Mouse (Mus musculus): ENCODE data around the gene Ptprg.
A peak's percentile ranks its signal among the peaks of the same experiment; 100 is the strongest.

Gene Ptprg

DNA sequence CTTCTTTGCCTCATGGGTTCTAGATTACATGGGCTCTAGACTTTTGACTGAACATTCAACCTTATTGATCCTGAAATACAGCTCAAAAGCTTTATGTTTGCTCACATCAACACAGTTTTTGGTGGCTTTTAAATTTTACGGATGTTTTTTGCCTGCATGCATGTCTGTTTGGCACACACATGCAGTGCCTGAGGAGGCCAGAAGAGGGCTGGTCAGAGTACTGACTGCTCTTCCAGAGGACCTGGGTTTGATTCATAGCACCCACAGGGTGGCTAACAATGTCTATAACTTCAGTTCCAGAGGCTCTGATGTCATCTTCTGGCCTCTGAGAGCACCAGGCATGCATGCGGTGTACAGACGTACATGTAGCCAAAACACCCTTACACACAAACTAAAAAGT is 12.0 kb downstream of the Ptprg start:
- no peak for DNase-seq

DNA sequence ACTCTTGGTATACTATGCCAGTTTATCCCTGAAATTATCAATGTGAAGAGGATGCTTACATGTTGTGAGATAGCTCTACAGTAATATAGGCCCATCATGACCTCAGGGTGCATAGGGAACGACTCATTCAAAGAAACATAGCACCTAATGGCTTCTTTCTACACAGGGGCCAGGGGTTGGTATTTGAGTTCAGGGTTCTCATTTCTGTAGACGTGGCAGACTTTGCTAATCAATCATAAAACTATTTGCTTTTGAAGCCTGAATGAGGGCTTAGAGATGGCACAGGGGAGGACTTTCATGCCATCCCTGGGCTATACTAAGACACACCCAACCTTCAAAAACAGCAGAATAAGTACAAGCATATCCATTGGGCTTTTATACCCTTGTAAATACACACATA is 16.4 kb downstream of the Ptprg start:
- DNase-seq: no peak

DNA sequence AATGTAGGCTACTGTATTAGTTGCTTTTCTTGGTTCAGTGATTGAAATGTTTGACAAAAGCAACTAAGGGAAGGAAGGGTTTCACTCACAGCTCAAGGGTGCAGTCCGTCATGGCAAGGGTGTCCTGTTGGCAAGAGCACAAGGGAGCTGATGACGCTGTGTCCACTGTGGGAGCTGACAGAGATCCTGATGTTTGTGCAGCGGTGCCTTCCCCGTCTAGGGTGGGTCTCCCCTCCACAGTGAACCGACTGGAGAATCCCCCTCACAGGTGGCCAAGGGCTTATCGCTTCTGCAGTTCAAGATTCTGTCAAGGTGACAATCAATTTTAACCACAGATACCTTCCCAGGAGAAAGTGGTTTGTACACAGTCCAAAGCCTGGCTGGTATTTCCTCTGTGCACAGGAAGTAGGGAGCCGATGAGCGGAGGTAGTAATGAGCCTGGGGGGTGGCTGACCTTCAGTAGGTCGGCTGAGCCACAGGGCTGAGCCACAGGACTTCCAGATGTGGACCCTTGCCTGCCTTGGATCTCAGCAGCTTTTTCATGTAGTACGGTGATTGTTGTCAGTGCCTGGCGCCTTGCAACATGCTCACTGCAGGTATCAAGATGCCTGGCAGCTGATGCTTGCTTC is 18.5 kb downstream of the Ptprg start:
- DNase-seq: no peak

DNA sequence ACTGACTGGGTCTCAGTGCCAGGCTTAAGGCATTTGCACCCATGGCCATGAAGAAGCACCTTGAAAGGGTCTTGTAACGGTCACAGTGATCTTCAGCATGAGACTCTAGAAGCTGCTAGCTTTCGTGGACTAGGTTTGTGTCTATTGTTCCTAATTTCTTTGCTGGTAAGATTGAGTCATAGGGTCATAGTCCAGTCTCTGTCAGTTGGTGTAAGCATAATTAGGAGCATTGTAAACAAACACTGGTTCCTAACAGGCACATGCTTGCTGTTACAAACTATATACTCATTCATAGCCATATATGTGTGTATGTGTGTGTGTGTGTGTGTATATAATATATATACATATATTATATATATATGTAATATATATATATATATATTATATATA is 19.1 kb downstream of the Ptprg start:
- no peak for DNase-seq

DNA sequence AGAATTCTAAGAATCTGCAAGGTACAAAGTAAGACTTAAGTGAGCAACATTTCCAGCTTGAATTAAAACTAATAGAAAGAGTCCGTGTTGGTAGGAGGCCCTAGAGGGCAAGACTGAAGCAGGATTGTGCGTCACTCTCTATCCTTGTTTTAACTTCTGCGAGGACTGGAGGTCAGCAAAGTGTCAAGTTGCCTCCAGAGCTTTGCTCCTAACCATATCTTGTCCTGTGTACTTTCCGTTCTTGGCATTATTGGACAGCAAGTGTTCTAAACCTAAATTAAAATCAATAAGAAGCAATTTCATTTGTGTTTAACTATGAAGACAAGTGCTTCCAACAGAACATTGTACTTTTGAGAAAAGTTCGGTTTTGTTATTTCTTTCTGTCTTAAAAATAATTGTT is 20.4 kb downstream of the Ptprg start:
- no peak for DNase-seq

DNA sequence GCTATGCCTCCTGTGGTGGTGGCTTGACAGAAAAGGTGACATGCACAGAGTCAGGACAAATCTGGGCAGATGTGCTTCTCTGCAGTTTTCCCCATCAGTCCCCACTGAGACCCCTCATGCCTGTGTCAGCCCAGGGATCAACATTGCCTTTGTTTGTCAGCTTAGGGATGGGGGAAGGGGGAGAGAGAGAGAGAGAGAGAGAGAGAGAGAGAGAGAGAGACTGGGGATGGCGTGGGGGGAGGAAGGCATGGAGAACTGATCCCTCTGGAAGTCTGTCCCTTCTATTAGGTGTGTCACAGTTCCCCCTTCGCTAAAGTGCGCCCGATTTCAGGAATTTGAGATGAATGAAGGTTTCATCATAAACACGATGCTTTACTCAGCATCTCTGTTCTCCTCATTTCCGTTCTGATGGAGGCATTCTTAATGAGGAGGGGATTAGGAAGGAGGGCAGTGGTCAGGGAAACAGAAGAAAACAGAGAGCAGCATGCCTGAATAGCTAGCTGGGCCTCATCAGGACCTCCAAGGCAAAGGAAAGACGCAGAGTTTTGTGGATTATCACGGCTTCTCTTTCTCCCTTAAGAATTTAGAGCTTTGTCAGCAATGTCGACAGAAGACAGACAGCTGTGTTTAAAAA is 24.1 kb downstream of the Ptprg start:
- no peak for DNase-seq

DNA sequence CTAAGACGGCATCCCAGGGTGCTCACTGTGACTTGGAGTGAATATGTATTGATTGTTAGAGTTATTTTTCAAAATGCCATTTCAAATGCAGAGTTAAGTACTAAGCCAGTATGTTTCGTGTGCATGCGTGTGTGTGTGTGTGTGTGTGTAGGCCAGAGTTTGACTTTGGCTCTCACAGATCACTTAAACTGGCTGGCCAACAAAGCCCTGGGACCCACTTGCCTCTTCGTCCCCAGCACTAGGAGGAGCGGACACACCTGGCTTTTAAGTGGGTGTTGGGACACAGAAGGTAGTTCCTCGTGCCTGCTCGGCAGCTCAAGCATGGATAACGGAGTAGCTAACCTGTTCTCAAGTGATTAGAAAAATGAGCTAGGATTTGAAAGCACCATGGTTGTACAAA is 24.6 kb downstream of the Ptprg start:
- no peak for DNase-seq

DNA sequence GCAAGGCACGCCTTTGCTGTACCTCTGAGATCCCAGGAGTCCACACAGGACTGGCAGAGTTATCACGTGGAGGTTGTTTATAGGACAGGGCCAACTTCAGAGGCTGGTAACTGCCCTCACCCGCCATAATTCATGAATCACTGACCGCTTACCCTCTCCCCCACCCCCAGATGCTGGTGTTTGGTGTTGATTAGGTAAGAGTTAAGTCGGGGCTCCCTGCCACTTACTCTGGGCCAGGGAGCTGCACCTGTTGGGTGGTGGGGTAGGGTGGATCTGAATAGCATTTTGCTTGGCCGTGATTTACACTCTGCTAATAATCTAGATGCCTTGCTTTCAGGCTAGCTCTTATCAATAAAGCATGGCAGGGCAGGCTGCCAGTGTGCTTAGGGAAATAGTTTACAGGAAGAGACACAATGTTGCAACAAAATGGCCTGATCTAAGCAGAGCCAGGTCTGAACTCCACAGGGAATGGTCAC is 25.2 kb downstream of the Ptprg start:
- DNase-seq: no peak

DNA sequence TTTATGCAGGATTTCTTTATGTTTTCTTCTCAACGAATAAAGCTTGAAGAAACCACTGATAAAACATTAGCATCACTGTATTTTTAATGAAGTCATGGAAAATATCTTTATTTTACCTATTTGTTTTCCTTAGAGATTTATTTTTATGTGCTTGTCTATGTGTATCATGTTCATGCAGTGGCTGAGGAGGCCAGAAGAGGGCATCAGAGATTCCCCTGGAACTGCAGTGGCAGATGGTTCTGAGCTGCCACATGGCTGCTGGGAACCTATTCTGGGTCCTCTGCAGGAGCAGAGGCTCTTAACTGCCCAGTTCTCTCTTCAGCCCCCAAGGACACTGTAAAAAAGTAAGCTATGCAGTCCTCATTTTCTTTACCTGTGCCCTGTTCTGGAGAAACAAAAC is 26.6 kb downstream of the Ptprg start:
- DNase-seq: no peak

DNA sequence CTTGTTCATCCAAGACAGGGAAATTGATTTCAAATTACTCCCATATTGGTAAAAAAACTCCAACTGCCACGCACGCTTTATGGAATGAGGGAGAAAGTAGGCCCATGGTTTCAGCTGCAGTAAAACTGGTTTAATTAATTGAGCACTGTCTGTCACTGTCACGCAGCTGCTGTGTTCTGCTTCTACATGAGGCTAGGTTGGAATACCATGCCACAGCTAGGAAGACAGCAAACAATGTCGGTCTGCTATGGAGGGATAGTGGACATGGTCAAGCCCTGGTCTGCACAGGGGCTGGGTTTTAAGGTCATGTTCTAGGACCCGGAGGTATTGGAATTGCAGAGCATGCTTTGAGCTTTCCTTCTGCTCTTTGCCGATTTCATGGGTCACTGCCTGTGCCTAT is 30.9 kb downstream of the Ptprg start:
- no peak for DNase-seq

DNA sequence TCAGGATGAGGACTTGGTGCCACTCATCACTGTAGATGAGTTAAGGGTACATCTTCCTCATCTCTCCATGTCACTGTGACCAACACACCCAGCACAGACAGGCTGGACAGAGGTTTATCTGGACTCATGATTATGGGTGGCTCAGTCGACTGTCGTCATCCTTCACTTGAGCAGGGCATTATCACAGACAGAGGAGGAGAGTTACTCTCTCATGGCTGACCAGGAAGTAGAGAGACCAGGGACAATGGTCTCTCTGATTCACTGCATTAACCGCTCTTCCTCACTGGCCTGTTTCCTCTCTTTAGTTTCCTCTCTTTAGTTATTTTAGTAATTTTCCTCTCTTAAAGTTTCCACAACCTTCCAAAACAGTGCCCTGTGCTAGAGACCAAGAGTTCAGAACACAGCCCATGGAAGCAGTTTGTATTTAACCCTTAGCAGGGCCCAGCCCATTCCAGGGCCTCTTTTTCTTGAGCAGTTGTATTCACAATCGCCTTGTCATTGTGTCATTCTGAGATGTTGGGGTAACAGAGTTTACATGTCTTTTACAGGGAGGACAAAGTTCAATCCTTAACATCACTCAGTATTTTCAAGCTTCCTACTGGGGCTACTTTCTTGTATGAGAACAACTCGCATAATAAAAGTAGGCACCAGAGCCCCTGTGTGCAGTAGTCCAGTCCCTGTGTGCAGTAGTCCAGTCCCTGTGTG is 31.7 kb downstream of the Ptprg start:
- no peak for DNase-seq

DNA sequence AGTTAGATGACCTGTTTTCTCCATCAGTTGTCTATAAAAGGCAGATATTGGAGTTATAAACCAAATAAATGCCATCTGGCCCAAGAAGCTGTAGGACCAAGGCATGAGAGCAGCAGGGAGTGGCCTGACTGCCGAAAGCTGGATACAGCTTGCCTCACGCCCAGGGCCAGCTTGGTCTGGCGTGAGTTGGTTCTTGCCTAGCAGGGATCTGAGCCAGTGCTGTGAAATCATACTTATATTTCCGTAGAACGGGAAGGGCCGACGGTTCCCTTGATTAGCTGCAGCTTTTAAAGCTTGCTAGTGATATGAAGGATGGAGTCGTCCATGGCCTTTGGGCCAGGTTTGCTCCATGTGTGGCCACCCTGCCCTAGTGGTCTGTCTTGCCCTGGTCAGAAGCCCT is 37.1 kb downstream of the Ptprg start:
- DNase-seq: peak; percentile 55 to 56

DNA sequence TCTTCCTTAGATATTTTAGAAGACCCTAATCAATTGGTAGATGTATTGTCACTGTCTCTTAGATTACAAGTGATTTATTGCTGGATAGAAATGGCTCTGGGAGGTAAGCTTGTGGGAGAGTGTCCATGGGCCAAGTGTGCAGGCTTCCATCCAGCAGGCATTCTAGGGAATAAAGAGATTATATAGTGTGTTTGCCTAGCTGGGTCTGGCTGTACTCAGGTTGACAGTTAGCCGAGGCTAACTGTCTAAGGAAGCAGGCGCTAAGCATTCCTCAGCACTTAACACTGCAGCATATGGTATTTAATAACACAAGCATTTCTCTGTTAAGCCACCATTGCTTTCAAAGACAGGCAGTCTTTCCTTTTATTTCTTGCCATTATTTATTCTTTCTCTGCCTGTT is 39.3 kb downstream of the Ptprg start:
- DNase-seq: no peak

DNA sequence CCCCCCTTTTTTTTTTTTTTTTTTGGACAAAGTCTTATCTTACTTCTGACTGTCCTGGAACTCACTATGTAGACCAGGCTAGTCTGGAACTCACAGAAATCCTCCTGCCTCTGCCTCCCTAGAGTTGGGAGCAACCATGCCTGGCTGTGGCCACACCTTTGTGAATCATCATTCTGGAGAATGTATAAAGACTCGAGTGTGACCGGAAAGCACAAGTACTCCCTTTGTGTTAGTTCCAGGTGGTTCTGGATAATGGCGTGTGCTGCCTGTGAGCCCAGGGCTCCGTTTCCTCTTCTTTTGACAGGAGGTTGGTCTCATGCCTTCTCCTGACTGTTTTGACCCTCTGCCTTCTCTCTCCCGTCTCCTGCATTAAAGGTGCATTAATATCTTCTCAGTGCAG is 41.0 kb downstream of the Ptprg start:
- no peak for DNase-seq

DNA sequence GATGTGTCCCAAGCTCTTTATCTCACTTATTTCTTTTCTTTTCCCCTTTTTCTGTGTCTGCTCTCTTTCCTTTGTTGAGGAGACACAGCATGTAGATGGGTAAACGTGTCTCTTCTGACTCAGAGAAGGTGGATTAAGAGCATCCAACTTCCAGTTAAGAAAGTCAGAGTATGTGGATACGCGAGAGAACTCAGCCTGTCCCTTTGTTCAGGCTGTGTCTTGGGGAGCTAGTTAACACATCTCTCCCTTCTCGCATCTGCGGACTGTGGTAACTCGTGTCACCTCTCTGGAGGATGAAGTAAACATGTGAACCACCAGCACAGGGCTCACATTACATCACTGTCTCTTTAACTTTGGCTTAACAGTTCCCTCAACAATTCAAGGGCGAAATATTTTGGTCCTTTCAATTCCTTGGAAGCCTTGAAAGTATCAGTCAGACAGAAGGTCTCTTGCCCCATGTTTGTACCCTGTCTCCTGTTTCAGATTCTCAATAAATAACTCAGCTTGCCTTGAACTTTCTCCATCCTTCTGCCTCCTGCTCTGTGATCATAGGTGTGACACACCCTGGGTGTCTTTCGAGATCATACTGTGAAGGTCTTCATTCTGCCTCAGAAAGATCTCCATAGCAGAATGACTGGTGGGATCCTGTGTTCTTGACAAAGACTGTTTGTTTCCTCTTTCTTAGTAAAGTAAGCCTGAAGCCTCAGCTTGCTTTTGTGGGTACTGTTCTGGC is 51.0 kb downstream of the Ptprg start:
- no peak for DNase-seq

DNA sequence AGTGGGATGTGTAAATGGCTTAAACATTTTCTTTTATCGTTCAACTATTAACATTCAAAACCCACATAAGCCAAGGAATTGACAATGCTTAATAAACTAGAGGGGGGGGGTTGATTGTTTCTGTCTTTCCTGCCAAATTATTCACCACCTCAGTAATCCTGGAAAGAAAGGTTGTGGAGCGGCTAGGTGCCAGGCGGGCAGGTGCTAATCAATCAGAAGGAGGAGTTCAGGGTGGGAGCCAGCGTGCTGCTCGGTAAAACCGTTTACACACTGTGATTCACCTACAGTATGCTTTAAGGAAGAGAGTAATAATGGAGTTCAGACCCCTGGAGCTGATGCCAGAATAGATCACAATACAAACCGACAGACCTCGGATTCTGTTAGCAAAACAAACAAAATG is 55.0 kb downstream of the Ptprg start:
- DNase-seq: peak in 1 of 2 experiments; percentile 22

DNA sequence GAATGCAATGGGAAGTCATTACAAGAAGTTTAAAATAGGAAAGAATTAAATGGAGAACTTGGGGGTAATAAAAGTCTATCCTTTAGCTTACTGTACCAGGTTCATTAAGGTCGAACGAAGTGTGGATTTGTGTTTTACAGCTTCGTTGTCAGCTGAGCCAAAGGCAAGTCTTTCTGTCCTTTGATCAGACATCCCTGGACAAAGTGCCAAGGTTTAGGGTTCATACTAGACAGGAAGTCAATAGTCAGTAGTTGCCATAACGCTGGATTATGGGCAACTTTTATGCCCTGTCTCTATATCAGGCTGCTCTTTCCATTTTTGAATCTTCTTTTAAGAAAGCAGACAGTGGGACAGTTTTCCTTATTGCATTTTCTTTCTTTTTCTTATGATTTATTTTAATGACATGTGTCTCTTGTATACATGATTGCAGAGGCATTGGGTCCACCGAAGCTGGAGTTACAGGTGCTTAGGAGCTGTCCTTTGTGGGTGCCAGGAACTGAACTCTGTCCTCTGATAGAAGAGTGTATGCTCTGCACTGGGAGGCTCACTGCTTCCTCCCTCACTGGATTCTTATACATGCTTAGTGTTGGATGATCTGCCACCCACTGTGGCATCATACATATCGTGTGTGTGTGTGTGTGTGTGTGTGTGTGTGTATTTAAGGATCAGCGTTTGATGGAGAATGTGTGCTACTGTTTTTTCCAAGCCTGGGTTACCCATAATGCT is 56.7 kb downstream of the Ptprg start:
- DNase-seq: no peak

DNA sequence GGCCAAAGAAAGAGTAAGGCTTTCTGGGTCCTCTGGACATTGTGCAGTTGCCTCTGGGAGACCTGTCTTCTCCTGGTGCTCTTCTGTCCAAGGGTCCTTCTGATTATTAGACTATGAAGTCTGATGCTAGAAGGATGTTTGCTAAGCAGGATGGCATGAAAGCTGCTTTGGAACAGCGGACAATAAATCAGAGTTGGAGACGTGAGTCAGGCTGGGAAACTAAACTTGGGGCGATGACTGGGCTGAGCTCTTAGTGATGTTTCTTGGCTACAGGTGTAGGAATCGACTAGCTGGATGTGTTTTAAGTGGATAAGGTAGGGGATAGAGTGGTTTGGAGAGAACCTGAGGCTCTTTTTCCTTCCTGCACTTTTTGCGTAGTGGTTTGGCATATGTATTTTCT is 59.1 kb downstream of the Ptprg start:
- DNase-seq: no peak

DNA sequence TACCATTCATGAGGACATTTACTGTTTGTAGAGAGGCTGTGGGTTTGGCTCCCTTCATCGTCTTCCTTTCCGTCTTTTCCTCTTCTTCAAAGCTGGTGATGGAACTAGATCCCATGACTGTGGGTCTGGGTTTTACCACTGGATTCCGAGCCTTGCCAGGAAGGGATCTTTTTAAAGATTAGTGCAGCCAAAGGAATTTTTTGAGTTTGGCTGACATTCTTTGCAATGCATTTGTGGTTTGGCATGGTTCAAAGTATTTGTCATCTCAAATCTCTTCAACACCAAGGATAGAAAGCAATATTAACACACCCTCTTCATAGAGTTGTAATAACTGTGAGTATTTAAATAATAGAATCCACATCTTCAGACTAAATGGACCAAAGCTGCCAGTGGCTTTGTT is 59.8 kb downstream of the Ptprg start:
- DNase-seq: no peak

DNA sequence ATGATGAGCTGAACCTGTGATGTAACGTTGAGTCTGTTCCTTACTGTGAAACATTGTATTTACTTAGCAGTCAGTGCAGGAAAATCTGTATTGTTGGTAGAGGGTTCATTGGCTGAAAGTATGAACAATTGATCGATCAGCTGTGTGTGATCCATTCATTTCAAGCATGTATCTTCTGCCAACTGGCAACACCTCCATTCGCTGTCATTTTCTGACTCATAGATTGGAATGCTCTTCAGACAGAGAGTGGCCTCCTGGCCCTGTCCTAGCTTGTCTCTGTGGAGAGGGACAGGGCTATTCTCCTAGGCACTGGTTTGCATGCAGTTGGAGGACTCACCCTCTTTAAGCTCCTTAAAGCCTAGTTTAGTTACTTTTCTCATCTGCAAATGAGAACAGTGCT is 62.4 kb downstream of the Ptprg start:
- DNase-seq: no peak

DNA sequence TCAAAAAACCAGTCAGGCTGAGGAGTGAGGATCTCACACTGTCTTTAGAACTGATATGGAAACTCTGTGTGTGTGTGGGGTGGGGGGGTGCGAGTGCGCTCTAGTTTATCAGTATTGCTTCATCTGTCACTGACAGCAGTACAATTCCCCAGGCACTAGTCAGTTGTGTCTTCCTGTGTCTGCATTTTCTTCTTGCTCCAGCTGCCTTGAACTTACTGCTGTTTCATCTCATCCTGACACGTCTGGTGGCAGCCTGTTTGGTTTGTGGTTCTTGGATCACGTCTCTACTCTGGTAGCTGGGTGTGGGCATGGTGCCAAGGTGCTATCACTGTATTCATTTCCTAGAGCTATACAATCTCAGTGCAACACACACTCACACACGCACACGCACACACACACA is 64.0 kb downstream of the Ptprg start:
- peak; percentile 48 to 72 for DNase-seq

DNA sequence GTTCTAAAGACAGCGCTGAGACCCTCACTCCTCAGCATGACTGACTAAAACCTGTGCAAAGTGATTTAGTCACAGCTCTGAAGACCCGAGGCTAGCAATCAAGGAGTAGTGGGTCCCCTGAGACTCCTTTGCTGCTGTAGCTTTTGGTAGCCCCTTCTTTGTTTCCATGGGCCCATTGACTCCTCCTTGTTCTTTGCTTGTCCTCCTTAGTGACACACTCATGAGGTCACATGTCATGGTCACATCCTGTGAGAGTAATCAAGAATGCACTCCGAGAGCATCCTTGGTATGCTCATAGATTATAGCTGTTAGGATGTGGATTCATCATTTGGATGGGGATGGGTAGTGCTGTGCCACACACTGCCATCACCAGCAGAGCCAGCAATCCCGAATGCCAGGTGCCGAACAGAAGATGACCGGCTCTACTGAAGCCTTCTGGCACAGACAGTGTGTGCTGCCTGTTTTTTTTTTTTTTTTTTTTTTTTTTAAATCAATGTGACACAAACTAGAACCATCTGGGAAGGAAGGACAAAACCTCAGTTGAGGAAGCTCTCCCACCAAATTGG is 64.9 kb downstream of the Ptprg start:
- peak in 1 of 2 experiments; percentile 35 for DNase-seq

DNA sequence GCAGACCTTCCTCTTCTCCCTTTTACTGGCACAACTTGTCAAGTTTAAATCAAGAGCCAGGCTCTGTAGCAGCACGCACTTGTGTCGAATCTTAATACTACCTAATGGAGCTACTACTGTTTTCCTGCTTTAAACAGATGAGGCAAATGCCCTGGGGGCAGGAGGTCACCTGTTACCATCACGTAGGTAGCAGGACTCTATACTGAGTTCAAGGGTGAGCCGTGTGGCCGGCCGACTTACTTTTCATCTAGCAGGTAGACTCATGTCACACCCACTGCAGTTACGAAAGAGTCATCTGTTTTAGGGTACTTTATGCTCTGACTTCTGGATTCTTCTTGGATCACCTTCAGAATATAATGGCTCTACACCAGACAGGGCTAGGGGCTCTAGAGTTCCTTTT is 66.3 kb downstream of the Ptprg start:
- no peak for DNase-seq
